Mouse (Mus musculus) G1E (cell line): ENCODE measurements around the gene Cenpa.

Experiments used
- CTCF ChIP-seq: IDR thresholded peaks from 2 replicates; pipeline ENCODE4 v1.5.1; 2012; ENCODE audit warnings: low read depth, low read length, inconsistent platforms, mixed read lengths
- GATA1 ChIP-seq: IDR thresholded peaks from 2 replicates; pipeline ENCODE4 v1.6.1; 2012; ENCODE audit warnings: borderline replicate concordance, low read length, inconsistent platforms, mixed read lengths

DNA sequence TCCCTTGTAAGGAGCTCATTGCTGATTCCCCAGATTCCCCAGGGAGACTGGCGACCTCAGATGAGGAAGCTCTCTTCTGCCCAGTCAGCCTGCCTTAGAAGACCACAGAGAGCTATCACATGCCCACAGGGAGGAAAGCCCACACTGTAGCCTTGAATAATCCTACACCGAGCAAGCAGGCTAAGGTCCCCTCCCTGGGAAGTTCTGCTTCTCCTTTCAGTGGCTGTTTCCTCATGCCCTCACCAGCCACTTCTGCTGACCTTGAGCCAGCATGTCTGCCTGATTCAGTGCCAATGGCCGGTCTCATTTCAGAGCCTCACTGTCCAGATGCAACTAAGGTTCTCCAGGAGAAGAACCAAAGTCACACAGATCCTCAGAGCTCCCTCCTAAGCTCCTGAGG is 15.8 kb upstream of the Cenpa start:
- TF ChIP-seq CTCF (no peak), GATA1 (no peak)
